Mouse (Mus musculus): ENCODE results near the gene Piwil4. TPM values are rescaled to one million over a fixed set of nuclear protein-coding genes. Genes with fewer than 3 reads are reported as not detected.

Piwil4 gene
- polyA plus RNA-seq, 1 experiment from 2014 or later, result 0.09 TPM

- WGBS, result 56% methylated on average over 7 of the region's 7 CpGs
- H3K27ac ChIP-seq (replicated peaks), result no peak overlapping the region
- no peak overlapping the region for H3K4me2 ChIP-seq
- H3K4me3 ChIP-seq, result no peak overlapping the region
- no peaks in the 10 kb centered on the region for H3K9me3 ChIP-seq
- H3K27me3 ChIP-seq (replicated peaks), result peaks cover 19% of the 10 kb centered on the region; the same call in 1 of the 2 replicates
- H3K4me1 ChIP-seq, result no peaks in the 10 kb centered on the region
- no peak for ATAC-seq (ENCODE audit: extremely low read depth, insufficient number of reproducible peaks, low FRiP score, low TSS enrichment)
- no peak overlapping the region for H3K9ac ChIP-seq
- no peaks in the 10 kb centered on the region for H3K36me3 ChIP-seq
Measured at GRCm38 (mm10) chr9:14758590-14758989, 18.1 kb upstream of the Piwil4 start.

GRCm38 (mm10) chr9:14754469-14754868 lies 13.9 kb upstream of the Piwil4 start:
- no peak overlapping the region for H3K9ac ChIP-seq
- no peaks in the 10 kb centered on the region for H3K9me3 ChIP-seq
- H3K27me3 ChIP-seq (replicated peaks), result peaks cover 30% of the 10 kb centered on the region
- no peak overlapping the region for H3K27ac ChIP-seq (replicated peaks)
- no peaks in the 10 kb centered on the region for H3K36me3 ChIP-seq
- 80% methylated on average over 3 of the region's 3 CpGs for WGBS
- ATAC-seq (ENCODE audit: extremely low read depth, insufficient number of reproducible peaks, low FRiP score, low TSS enrichment), result no peak
- H3K4me2 ChIP-seq, result no peak overlapping the region
- peaks cover 9% of the 10 kb centered on the region for H3K4me1 ChIP-seq
- H3K4me3 ChIP-seq, result no peak overlapping the region

GRCm38 (mm10) chr9:14753947-14754346 lies 13.4 kb upstream of the Piwil4 start:
- H3K36me3 ChIP-seq, result no peaks in the 10 kb centered on the region
- H3K4me3 ChIP-seq, result no peak overlapping the region
- no peak overlapping the region for H3K27ac ChIP-seq (replicated peaks)
- H3K9ac ChIP-seq, result no peak overlapping the region
- ATAC-seq (ENCODE audit: extremely low read depth, insufficient number of reproducible peaks, low FRiP score, low TSS enrichment), result no peak
- peaks cover 9% of the 10 kb centered on the region for H3K4me1 ChIP-seq
- H3K9me3 ChIP-seq, result no peaks in the 10 kb centered on the region
- H3K27me3 ChIP-seq (replicated peaks), result peaks cover 34% of the 10 kb centered on the region
- no peak overlapping the region for H3K4me2 ChIP-seq

GRCm38 (mm10) chr9:14752001-14752522 lies 11.5 kb upstream of the Piwil4 start, which contains the start of gene Fut4:
Fut4 (minus strand) TSS chr9:14752393.
- peak within 1 kb of the TSS; percentile 60 for H3K4me3 ChIP-seq
- peak; percentile 64; the same call in 1 of the 2 replicates for ATAC-seq (ENCODE audit: extremely low read depth, insufficient number of reproducible peaks, low FRiP score, low TSS enrichment)
- H3K27ac ChIP-seq (replicated peaks), result no peak within 1 kb of the TSS
- H3K9me3 ChIP-seq, result no peaks in the 10 kb centered on the region
- H3K36me3 ChIP-seq, result no peaks in the 10 kb centered on the region
- H3K27me3 ChIP-seq (replicated peaks), result peaks cover 34% of the 10 kb centered on the region
- under 1% methylated on average over 28 of the region's 28 CpGs for WGBS
- H3K4me2 ChIP-seq, result peak within 1 kb of the TSS; percentile 94
- H3K9ac ChIP-seq, result peak within 1 kb of the TSS; percentile 81
- peaks cover 9% of the 10 kb centered on the region for H3K4me1 ChIP-seq

GRCm38 (mm10) chr9:14751503-14752000 lies 11.0 kb upstream of the Piwil4 start:
- Histone ChIP-seq H3K4me2 (peak overlapping the region; percentile 94), H3K9ac (peak overlapping the region; percentile 81), H3K27me3 (replicated peaks) (peaks cover 34% of the 10 kb centered on the region), H3K27ac (replicated peaks) (no peak overlapping the region), H3K9me3 (no peaks in the 10 kb centered on the region), H3K4me1 (peaks cover 9% of the 10 kb centered on the region), H3K36me3 (no peaks in the 10 kb centered on the region), H3K4me3 (peak overlapping the region; percentile 60)
- WGBS, result under 1% methylated on average over 49 of the region's 50 CpGs
- peak; percentile 32; the same call in 1 of the 2 replicates for ATAC-seq (ENCODE audit: extremely low read depth, insufficient number of reproducible peaks, low FRiP score, low TSS enrichment)

- 41% methylated on average over 42 of the region's 42 CpGs for WGBS
- peak overlapping the region; percentile 60 for H3K4me3 ChIP-seq
- no peaks in the 10 kb centered on the region for H3K36me3 ChIP-seq
- H3K4me2 ChIP-seq, result peak overlapping the region; percentile 94
- peak overlapping the region; percentile 81 for H3K9ac ChIP-seq
- ATAC-seq (ENCODE audit: extremely low read depth, insufficient number of reproducible peaks, low FRiP score, low TSS enrichment), result no peak
- H3K27me3 ChIP-seq (replicated peaks), result peaks cover 34% of the 10 kb centered on the region
- H3K4me1 ChIP-seq, result peaks cover 9% of the 10 kb centered on the region
- no peak overlapping the region for H3K27ac ChIP-seq (replicated peaks)
- no peaks in the 10 kb centered on the region for H3K9me3 ChIP-seq
Measured at GRCm38 (mm10) chr9:14750901-14751502, 10.5 kb upstream of the Piwil4 start.

- no peaks in the 10 kb centered on the region for H3K9me3 ChIP-seq
- H3K4me2 ChIP-seq, result no peak overlapping the region
- H3K4me3 ChIP-seq, result no peak overlapping the region
- H3K27me3 ChIP-seq (replicated peaks), result 0 out of 2 replicates have a peak, but pooled peaks cover 11% of the 10 kb centered on the region
- ATAC-seq (ENCODE audit: extremely low read depth, insufficient number of reproducible peaks, low FRiP score, low TSS enrichment), result no peak
- no peak overlapping the region for H3K27ac ChIP-seq (replicated peaks)
- no peaks in the 10 kb centered on the region for H3K4me1 ChIP-seq
- no peaks in the 10 kb centered on the region for H3K36me3 ChIP-seq
- WGBS, result 74% methylated on average over 4 of the region's 4 CpGs
- no peak overlapping the region for H3K9ac ChIP-seq
Measured at GRCm38 (mm10) chr9:14739498-14740150, 909 bp downstream of the Piwil4 start.

GRCm38 (mm10) chr9:14730941-14731541 lies 9.5 kb downstream of the Piwil4 start:
- no peaks in the 10 kb centered on the region for H3K36me3 ChIP-seq
- 0 out of 2 replicates have a peak, but pooled peaks cover 3% of the 10 kb centered on the region for H3K4me1 ChIP-seq
- no peak overlapping the region for H3K9ac ChIP-seq
- no peak overlapping the region for H3K4me2 ChIP-seq
- 0 out of 2 replicates have a peak, but pooled peaks cover 6% of the 10 kb centered on the region for H3K27me3 ChIP-seq (replicated peaks)
- ATAC-seq (ENCODE audit: extremely low read depth, insufficient number of reproducible peaks, low FRiP score, low TSS enrichment), result no peak
- 43% methylated on average over 9 of the region's 9 CpGs for WGBS
- no peak overlapping the region for H3K27ac ChIP-seq (replicated peaks)
- H3K4me3 ChIP-seq, result no peak overlapping the region
- H3K9me3 ChIP-seq, result no peaks in the 10 kb centered on the region

GRCm38 (mm10) chr9:14728365-14728764 lies 12.2 kb downstream of the Piwil4 start:
- WGBS, result 73% methylated on average over 4 of the region's 4 CpGs
- H3K9ac ChIP-seq, result no peak overlapping the region
- ATAC-seq (ENCODE audit: extremely low read depth, insufficient number of reproducible peaks, low FRiP score, low TSS enrichment), result no peak
- H3K27ac ChIP-seq (replicated peaks), result no peak overlapping the region
- H3K4me2 ChIP-seq, result no peak overlapping the region
- H3K9me3 ChIP-seq, result no peaks in the 10 kb centered on the region
- H3K27me3 ChIP-seq (replicated peaks), result 0 out of 2 replicates have a peak, but pooled peaks cover 2% of the 10 kb centered on the region
- H3K4me3 ChIP-seq, result no peak overlapping the region
- H3K36me3 ChIP-seq, result no peaks in the 10 kb centered on the region
- peaks cover 9% of the 10 kb centered on the region for H3K4me1 ChIP-seq

GRCm38 (mm10) chr9:14726629-14727028 lies 13.9 kb downstream of the Piwil4 start:
- 85% methylated on average over 4 of the region's 4 CpGs for WGBS
- peaks cover 9% of the 10 kb centered on the region for H3K4me1 ChIP-seq
- no peaks in the 10 kb centered on the region for H3K9me3 ChIP-seq
- H3K4me2 ChIP-seq, result no peak overlapping the region
- H3K36me3 ChIP-seq, result no peaks in the 10 kb centered on the region
- H3K27me3 ChIP-seq (replicated peaks), result no peaks in the 10 kb centered on the region
- no peak overlapping the region for H3K4me3 ChIP-seq
- no peak for ATAC-seq (ENCODE audit: extremely low read depth, insufficient number of reproducible peaks, low FRiP score, low TSS enrichment)
- no peak overlapping the region for H3K9ac ChIP-seq
- H3K27ac ChIP-seq (replicated peaks), result no peak overlapping the region

- 72% methylated on average over 6 of the region's 6 CpGs for WGBS
- ATAC-seq (ENCODE audit: extremely low read depth, insufficient number of reproducible peaks, low FRiP score, low TSS enrichment), result no peak
- Histone ChIP-seq H3K4me3 (no peak overlapping the region), H3K27ac (replicated peaks) (no peak overlapping the region), H3K9me3 (no peaks in the 10 kb centered on the region), H3K27me3 (replicated peaks) (no peaks in the 10 kb centered on the region), H3K4me2 (no peak overlapping the region), H3K9ac (no peak overlapping the region), H3K4me1 (peaks cover 9% of the 10 kb centered on the region), H3K36me3 (no peaks in the 10 kb centered on the region)
Measured at GRCm38 (mm10) chr9:14726005-14726404, 14.5 kb downstream of the Piwil4 start.
